Mouse (Mus musculus): ENCODE data around the gene Elane. TPM values are rescaled to one million over a fixed set of nuclear protein-coding genes. Genes with fewer than 3 reads are reported as not detected.

Gene Elane
- total RNA-seq, 1 experiment from 2014 or later = 61.2 TPM

- ATAC-seq (replicated peaks; ENCODE audit: low read depth, poor library complexity, severe bottlenecking) = peak; percentile 61
These were observed 40.7 kb downstream of the Elane start, which contains the start of gene Arid3a for GRCm38 (mm10) chr10:79926491-79927323. Gene Arid3a (plus strand): TSS chr10:79927043.

GRCm38 (mm10) chr10:79927324-79928029 is 41.4 kb downstream of the Elane start:
- peak; percentile 26 for ATAC-seq (replicated peaks; ENCODE audit: low read depth, poor library complexity, severe bottlenecking)

- ATAC-seq (replicated peaks; ENCODE audit: low read depth, poor library complexity, severe bottlenecking) = 0 out of 2 replicates have a peak, but pooled peaks have one; percentile 12
These were observed 42.1 kb downstream of the Elane start for GRCm38 (mm10) chr10:79928030-79928694.

GRCm38 (mm10) chr10:79928907-79929701 is 43.1 kb downstream of the Elane start:
- ATAC-seq (replicated peaks; ENCODE audit: low read depth, poor library complexity, severe bottlenecking) = no peak

- ATAC-seq (replicated peaks; ENCODE audit: low read depth, poor library complexity, severe bottlenecking) = no peak
These were observed 44.1 kb downstream of the Elane start for GRCm38 (mm10) chr10:79929967-79930825.

- ATAC-seq (replicated peaks; ENCODE audit: low read depth, poor library complexity, severe bottlenecking) = no peak
These were observed 44.8 kb downstream of the Elane start for GRCm38 (mm10) chr10:79930826-79931186.

- ATAC-seq (replicated peaks; ENCODE audit: low read depth, poor library complexity, severe bottlenecking) = no peak
These were observed 45.8 kb downstream of the Elane start for GRCm38 (mm10) chr10:79931797-79932196.

- ATAC-seq (replicated peaks; ENCODE audit: low read depth, poor library complexity, severe bottlenecking) = no peak
These were observed 46.7 kb downstream of the Elane start for GRCm38 (mm10) chr10:79932736-79933135.

- no peak for ATAC-seq (replicated peaks; ENCODE audit: low read depth, poor library complexity, severe bottlenecking)
These were observed 47.2 kb downstream of the Elane start for GRCm38 (mm10) chr10:79933145-79933679.

GRCm38 (mm10) chr10:79933861-79934260 is 47.8 kb downstream of the Elane start:
- no peak for ATAC-seq (replicated peaks; ENCODE audit: low read depth, poor library complexity, severe bottlenecking)

GRCm38 (mm10) chr10:79934272-79934721 is 48.2 kb downstream of the Elane start:
- ATAC-seq (replicated peaks; ENCODE audit: low read depth, poor library complexity, severe bottlenecking) = no peak

- no peak for ATAC-seq (replicated peaks; ENCODE audit: low read depth, poor library complexity, severe bottlenecking)
These were observed 48.9 kb downstream of the Elane start for GRCm38 (mm10) chr10:79934794-79935569.

- ATAC-seq (replicated peaks; ENCODE audit: low read depth, poor library complexity, severe bottlenecking) = peak; percentile 1; the same call in 1 of the 2 replicates
These were observed 50.4 kb downstream of the Elane start for GRCm38 (mm10) chr10:79936284-79936910.

- peak; percentile 67 for ATAC-seq (replicated peaks; ENCODE audit: low read depth, poor library complexity, severe bottlenecking)
These were observed 50.9 kb downstream of the Elane start for GRCm38 (mm10) chr10:79936911-79937441.
